Mouse (Mus musculus) MEL (cell line): ENCODE measurements at regions not wholly inside any gene's neighbourhood (a gene's known extent, or its start where the extent isn't known, plus 50 kb on each side); places are given as distances from the start of the nearest gene placed in this dataset.

Experiments used
- DNase-seq: peaks from one replicate; pipeline ENCODE4 v3.0.0; 2011; ENCODE audit warnings: low read depth, low spot score
- H3K27ac ChIP-seq: 2 replicates; pipeline ENCODE4 v1.5.1; 2012; ENCODE audit warnings: low read depth, mild to moderate bottlenecking, control low read depth, low read length, moderate library complexity; ENCODE audit not compliant: control insufficient read depth
- H3K27me3 ChIP-seq, 2 experiments: fragments of 150-350 bp in 1 of 2; sonication (generic) in 1 of 2; 2 replicates each; pipeline ENCODE4 v1.6.1; 2012; ENCODE audit warnings: low read length in 2 of 2, mild to moderate bottlenecking in 2 of 2, improper control_type of control experiment in 1 of 2, moderate library complexity in 1 of 2; ENCODE audit not compliant: insufficient read depth in 2 of 2, control insufficient read depth in 1 of 2
- H3K36me3 ChIP-seq, 2 experiments: 2 replicates each; pipeline ENCODE4 v1.6.1; 2012 to 2014; ENCODE audit warnings: low read length in 2 of 2, improper control_type of control experiment in 1 of 2, inconsistent platforms in 1 of 2, mild to moderate bottlenecking in 1 of 2; ENCODE audit not compliant: insufficient read depth in 2 of 2, control insufficient read depth in 1 of 2
- H3K4me1 ChIP-seq, 2 experiments: fragments of 150-350 bp in 1 of 2; sonication (generic) in 1 of 2; 2 replicates each; pipeline ENCODE4 v1.6.1; 2012; ENCODE audit warnings: low read length in 2 of 2, improper control_type of control experiment in 1 of 2, mild to moderate bottlenecking in 1 of 2; ENCODE audit not compliant: insufficient read depth in 2 of 2, control insufficient read depth in 1 of 2
- H3K4me3 ChIP-seq, 2 experiments: fragments of 150-350 bp in 1 of 2; sonication (generic) in 1 of 2; 2 replicates each; pipeline ENCODE4 v1.5.1; 2012; ENCODE audit warnings: low read depth in 2 of 2, low read length in 2 of 2, mild to moderate bottlenecking in 2 of 2, moderate library complexity in 2 of 2, control low read depth in 1 of 2, improper control_type of control experiment in 1 of 2; ENCODE audit not compliant: control insufficient read depth in 1 of 2, insufficient read depth in 1 of 2
- H3K79me2 ChIP-seq: 2 replicates; pipeline ENCODE4 v1.6.1; 2012; ENCODE audit warnings: mild to moderate bottlenecking, low read length, moderate library complexity; ENCODE audit not compliant: control insufficient read depth, poor library complexity, insufficient read depth
- H3K9ac ChIP-seq: 2 replicates; pipeline ENCODE4 v1.6.1; 2012; ENCODE audit warnings: low read depth, mild to moderate bottlenecking, control low read depth, low read length, moderate library complexity; ENCODE audit not compliant: control insufficient read depth, poor library complexity, severe bottlenecking
- H3K9me3 ChIP-seq: fragments of 150-350 bp; sonication (generic); replicated peaks from 2 replicates; pipeline ENCODE4 v1.6.1; 2012; ENCODE audit warnings: mild to moderate bottlenecking, low read length, improper control_type of control experiment, moderate library complexity; ENCODE audit not compliant: insufficient read depth
- CTCF ChIP-seq, 3 experiments: IDR thresholded peaks in 2 of 3; conservative IDR thresholded peaks in 1 of 3; 2 replicates each; pipeline ENCODE4 v1.5.1; 2011 to 2012; ENCODE audit warnings: low read length in 3 of 3, low read depth in 2 of 3, mild to moderate bottlenecking in 2 of 3, improper control_type of control experiment in 1 of 3, inconsistent platforms in 1 of 3, mixed read lengths in 1 of 3, moderate library complexity in 1 of 3; ENCODE audit not compliant: control insufficient read depth in 1 of 3, insufficient read depth in 1 of 3, poor library complexity in 1 of 3, severe bottlenecking in 1 of 3
- E2F4 ChIP-seq: IDR thresholded peaks from 2 replicates; pipeline ENCODE4 v1.6.1; 2011; ENCODE audit warnings: low read depth, low read length, improper control_type of control experiment, borderline replicate concordance
- ELF1 ChIP-seq: IDR thresholded peaks from 2 replicates; pipeline ENCODE4 v1.6.1; 2014; ENCODE audit warnings: low read depth, mild to moderate bottlenecking, inconsistent platforms, low read length, improper control_type of control experiment, moderate library complexity
- EP300 ChIP-seq, 2 experiments: IDR thresholded peaks; 2 replicates each; pipeline ENCODE4 v1.6.1; 2011; ENCODE audit warnings: improper control_type of control experiment in 2 of 2, low read length in 2 of 2, low read depth in 1 of 2, mild to moderate bottlenecking in 1 of 2
- ETS1 ChIP-seq: IDR thresholded peaks from 2 replicates; pipeline ENCODE4 v1.6.1; 2012; ENCODE audit warnings: low read depth, mild to moderate bottlenecking, inconsistent platforms, low read length, improper control_type of control experiment, moderate library complexity
- GATA1 ChIP-seq: IDR thresholded peaks from 2 replicates; pipeline ENCODE4 v1.6.1; 2011; ENCODE audit warnings: low read depth, low read length, improper control_type of control experiment
- HCFC1 ChIP-seq: IDR thresholded peaks from 2 replicates; pipeline ENCODE4 v1.6.1; 2012; ENCODE audit warnings: low read depth, mild to moderate bottlenecking, inconsistent platforms, low read length, improper control_type of control experiment, moderate library complexity
- MAX ChIP-seq: IDR thresholded peaks from 2 replicates; pipeline ENCODE4 v1.6.1; 2011; ENCODE audit warnings: low read length, improper control_type of control experiment
- MAZ ChIP-seq: IDR thresholded peaks from 2 replicates; pipeline ENCODE4 v1.6.1; 2012; ENCODE audit warnings: low read depth, mild to moderate bottlenecking, inconsistent platforms, low read length, improper control_type of control experiment
- MXI1 ChIP-seq: IDR thresholded peaks from 2 replicates; pipeline ENCODE4 v1.6.1; 2011; ENCODE audit warnings: mild to moderate bottlenecking, low read depth, low read length, improper control_type of control experiment
- NELFE ChIP-seq: IDR thresholded peaks from 2 replicates; pipeline ENCODE4 v1.6.1; 2011; ENCODE audit warnings: low read depth, low read length, improper control_type of control experiment
- POLR2A ChIP-seq, 2 experiments: IDR thresholded peaks; 2 replicates each; pipeline ENCODE4 v1.6.1; 2011 to 2012; ENCODE audit warnings: low read length in 2 of 2, mild to moderate bottlenecking in 2 of 2, control low read depth in 1 of 2, improper control_type of control experiment in 1 of 2, low read depth in 1 of 2, moderate library complexity in 1 of 2; ENCODE audit not compliant: control insufficient read depth in 1 of 2, insufficient read depth in 1 of 2, poor library complexity in 1 of 2
- POLR2AphosphoS2 ChIP-seq: IDR thresholded peaks from 2 replicates; pipeline ENCODE4 v1.6.1; 2011; ENCODE audit warnings: low read length, improper control_type of control experiment
- POLR2AphosphoS5 ChIP-seq: IDR thresholded peaks from 2 replicates; pipeline ENCODE4 v1.6.1; 2012; ENCODE audit warnings: low read depth, borderline replicate concordance, mild to moderate bottlenecking, inconsistent platforms, low read length, moderate library complexity, mixed read lengths
- RCOR1 ChIP-seq: IDR thresholded peaks from 2 replicates; pipeline ENCODE4 v1.6.1; 2012; ENCODE audit warnings: low read depth, mild to moderate bottlenecking, inconsistent platforms, low read length, improper control_type of control experiment
- SMC3 ChIP-seq: IDR thresholded peaks from 2 replicates; pipeline ENCODE4 v1.6.1; 2011; ENCODE audit warnings: low read depth, low read length, improper control_type of control experiment
- TAL1 ChIP-seq: IDR thresholded peaks from 2 replicates; pipeline ENCODE4 v1.6.1; 2012; ENCODE audit warnings: mild to moderate bottlenecking, inconsistent platforms, low read length, moderate library complexity, mixed read lengths
- USF1 ChIP-seq: IDR thresholded peaks from 2 replicates; pipeline ENCODE4 v1.6.1; 2014; ENCODE audit warnings: low read depth, mild to moderate bottlenecking, inconsistent platforms, low read length, improper control_type of control experiment, moderate library complexity
- ZKSCAN1 ChIP-seq: IDR thresholded peaks from 2 replicates; pipeline ENCODE4 v1.6.1; 2012; ENCODE audit warnings: low read depth, mild to moderate bottlenecking, inconsistent platforms, low read length, improper control_type of control experiment, moderate library complexity
- ZMIZ1 ChIP-seq: IDR thresholded peaks from 2 replicates; pipeline ENCODE4 v1.6.1; 2012; ENCODE audit warnings: low read depth, mild to moderate bottlenecking, inconsistent platforms, low read length, improper control_type of control experiment, moderate library complexity

- no peaks in the 10 kb centered on the region for H3K36me3 ChIP-seq
- TF ChIP-seq POLR2AphosphoS2, result no peak
- TF ChIP-seq MXI1, result no peak
- TF ChIP-seq ELF1, result no peak
- TF ChIP-seq POLR2A (IDR thresholded peaks at IDR 0.05; ENCODE audit: control insufficient read depth in 1 of 2, insufficient read depth in 1 of 2, low read depth in 1 of 2, low read length in 2 of 2, poor library complexity in 1 of 2), result no peak
- TF ChIP-seq HCFC1, result no peak
- no peak for TF ChIP-seq MAZ
- no peak for TF ChIP-seq TAL1
- no peak for TF ChIP-seq CTCF (IDR thresholded peaks at IDR 0.05 in 2 of 3, conservative IDR thresholded peaks at IDR 0.05 in 1 of 3; ENCODE audit: control insufficient read depth in 1 of 3, insufficient read depth in 1 of 3, low read depth in 2 of 3, low read length in 3 of 3, poor library complexity in 1 of 3, severe bottlenecking in 1 of 3)
- no peak for TF ChIP-seq NELFE
- TF ChIP-seq EP300 (IDR thresholded peaks at IDR 0.05; ENCODE audit: low read depth in 1 of 2, low read length in 2 of 2), result no peak
- no peak for TF ChIP-seq ZKSCAN1
- TF ChIP-seq RCOR1, result no peak
- TF ChIP-seq ETS1, result no peak
- TF ChIP-seq GATA1, result no peak
- no peak for TF ChIP-seq SMC3
- TF ChIP-seq MAX, result no peak
- TF ChIP-seq POLR2AphosphoS5, result no peak
- no peak for TF ChIP-seq E2F4
Measured at GRCm38 (mm10) chr9:61533237-61533636, 161.1 kb downstream of the Tle3 start.

GRCm38 (mm10) chr9:61530263-61531045 is 158.3 kb downstream of the Tle3 start:
- no peaks in the 10 kb centered on the region for H3K9me3 ChIP-seq
- no peak overlapping the region for H3K4me3 ChIP-seq
- no peak overlapping the region for H3K27ac ChIP-seq
- H3K9ac ChIP-seq, result no peak overlapping the region
- no peaks in the 10 kb centered on the region for H3K27me3 ChIP-seq
- H3K36me3 ChIP-seq, result no peaks in the 10 kb centered on the region
- DNase-seq, result no peak
- H3K4me1 ChIP-seq, result no peaks in the 10 kb centered on the region
- TF ChIP-seq USF1 (no peak), ZMIZ1 (no peak)
- H3K79me2 ChIP-seq, result no peaks in the 10 kb centered on the region

More at GRCm38 (mm10) chr9:61533237-61533636, 161.1 kb downstream of the Tle3 start:
- Histone ChIP-seq H3K79me2 (no peaks in the 10 kb centered on the region), H3K9ac (no peak overlapping the region), H3K9me3 (no peaks in the 10 kb centered on the region), H3K27ac (no peak overlapping the region), H3K4me1 (no peaks in the 10 kb centered on the region), H3K4me3 (no peak overlapping the region), H3K27me3 (no peaks in the 10 kb centered on the region)
- DNase-seq, result no peak
